Mouse (Mus musculus): ENCODE measurements at regions not wholly inside any gene's neighbourhood (a gene's known extent, or its start where the extent isn't known, plus 50 kb on each side); places are given as distances from the start of the nearest gene placed in this dataset.
"Not testable (repeated sequence)": the region's sequence is repeated elsewhere in the genome, so short reads cannot be mapped to it uniquely, and the experiment has no call there.

- no peak for DNase-seq (ENCODE audit: low read depth, low spot score)
These were observed 143.0 kb upstream of the Kcng1 start for GRCm38 (mm10) chr2:168424277-168425099.

- no peak for DNase-seq (ENCODE audit: low read depth, low spot score)
These were observed 142.0 kb upstream of the Kcng1 start for GRCm38 (mm10) chr2:168423551-168423950.

- DNase-seq (ENCODE audit: low read depth, low spot score): peak; percentile 52
These were observed 133.6 kb upstream of the Kcng1 start for GRCm38 (mm10) chr2:168415140-168415539.

- no peak for DNase-seq (ENCODE audit: low read depth, low spot score)
These were observed 132.8 kb upstream of the Kcng1 start for GRCm38 (mm10) chr2:168414110-168414872.

- DNase-seq (ENCODE audit: low read depth, low spot score): peak; percentile 37
These were observed 131.3 kb upstream of the Kcng1 start for GRCm38 (mm10) chr2:168412853-168413252.

GRCm38 (mm10) chr2:168402782-168403513 is 121.4 kb upstream of the Kcng1 start:
- no peak for DNase-seq (ENCODE audit: low read depth, low spot score)

GRCm38 (mm10) chr2:168399088-168399709 is 117.7 kb upstream of the Kcng1 start:
- no peak for DNase-seq (ENCODE audit: low read depth, low spot score)

GRCm38 (mm10) chr2:168396316-168396715 is 114.8 kb upstream of the Kcng1 start:
- no peak for DNase-seq (ENCODE audit: low read depth, low spot score)

- DNase-seq (ENCODE audit: low read depth, low spot score): no peak
These were observed 111.8 kb upstream of the Kcng1 start for GRCm38 (mm10) chr2:168393341-168393740.

- DNase-seq (ENCODE audit: low read depth, low spot score): not testable (repeated sequence)
These were observed 110.6 kb upstream of the Kcng1 start for GRCm38 (mm10) chr2:168392171-168392570.

GRCm38 (mm10) chr2:168380606-168381005 is 99.1 kb upstream of the Kcng1 start:
- DNase-seq (ENCODE audit: low read depth, low spot score): no peak

GRCm38 (mm10) chr2:168372356-168372755 is 90.8 kb upstream of the Kcng1 start:
- no peak for DNase-seq (ENCODE audit: low read depth, low spot score)

- no peak for DNase-seq (ENCODE audit: low read depth, low spot score)
These were observed 89.7 kb upstream of the Kcng1 start for GRCm38 (mm10) chr2:168371245-168371644.

GRCm38 (mm10) chr2:168359200-168359599 is 77.7 kb upstream of the Kcng1 start:
- no peak for DNase-seq (ENCODE audit: low read depth, low spot score)

- no peak for DNase-seq (ENCODE audit: low read depth, low spot score)
These were observed 77.0 kb upstream of the Kcng1 start for GRCm38 (mm10) chr2:168358551-168358950.

- no peak for DNase-seq (ENCODE audit: low read depth, low spot score)
These were observed 76.3 kb upstream of the Kcng1 start for GRCm38 (mm10) chr2:168357815-168358214.

GRCm38 (mm10) chr2:168354397-168354796 is 72.9 kb upstream of the Kcng1 start:
- DNase-seq (ENCODE audit: low read depth, low spot score): no peak

GRCm38 (mm10) chr2:168352626-168353025 is 71.1 kb upstream of the Kcng1 start:
- DNase-seq (ENCODE audit: low read depth, low spot score): no peak

GRCm38 (mm10) chr2:168352194-168352593 is 70.7 kb upstream of the Kcng1 start:
- DNase-seq (ENCODE audit: low read depth, low spot score): no peak

- DNase-seq (ENCODE audit: low read depth, low spot score): no peak
These were observed 63.8 kb upstream of the Kcng1 start for GRCm38 (mm10) chr2:168345384-168345783.

GRCm38 (mm10) chr2:168343705-168344104 is 62.2 kb upstream of the Kcng1 start:
- DNase-seq (ENCODE audit: low read depth, low spot score): no peak

GRCm38 (mm10) chr2:168338819-168339218 is 57.3 kb upstream of the Kcng1 start:
- no peak for DNase-seq (ENCODE audit: low read depth, low spot score)

Data from CD4-positive, CD25-positive, alpha-beta regulatory T cell, adult 2 months (primary cell).